Mouse (Mus musculus): ENCODE measurements around the gene Olfr1046. TPM values are rescaled to one million over a fixed set of nuclear protein-coding genes. Genes with fewer than 3 reads are reported as not detected.
"Not testable (repeated sequence)": the region's sequence is repeated elsewhere in the genome, so short reads cannot be mapped to it uniquely, and the experiment has no call there.

The Olfr1046 gene
- not detected in 2 replicates for polyA plus RNA-seq (2012; rRNA removed)
- polyA plus RNA-seq (2014; fragmentation: Nextera tagmentation; extraction: Ambion mirVana) = not detected in 2 replicates

DNA sequence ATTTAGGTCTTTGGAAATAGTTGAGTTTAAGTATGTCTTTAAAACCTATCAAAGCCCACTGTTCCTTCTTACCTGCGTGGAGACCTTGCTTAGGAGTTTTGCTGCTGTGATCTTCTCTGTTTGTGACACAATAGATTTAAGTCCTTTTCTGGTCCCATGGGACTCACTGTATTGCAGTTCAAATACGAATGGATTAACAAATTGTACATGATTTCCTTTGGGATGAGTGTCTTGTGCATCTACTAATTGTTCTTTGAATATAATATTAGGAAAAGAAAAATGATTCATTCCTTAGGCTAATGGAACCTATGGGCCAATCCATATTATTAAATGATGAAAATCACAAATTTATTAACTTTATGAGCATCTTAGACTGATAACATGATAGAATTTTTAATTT is at the start of gene Olfr1046:
TSS of gene Olfr1046 (minus strand) at position 101 of the 400 bp plus-strand sequence.
- Histone ChIP-seq H3K9ac (replicated peaks) (no peak within 1 kb of the TSS), H3K27me3 (ENCODE audit: control insufficient read depth, insufficient read depth, low read length) (no peaks in the 10 kb centered on the region), H3K9me3 (ENCODE audit: control insufficient read depth, low read length) (no peaks in the 10 kb centered on the region), H3K4me1 (replicated peaks; ENCODE audit: control insufficient read depth in 2 of 2, insufficient read depth in 2 of 2, low read length in 1 of 2) (no peaks in the 10 kb centered on the region), H3K4me3 (ENCODE audit: insufficient read depth in 1 of 2, low read depth in 2 of 2, low read length in 2 of 2) (no peak within 1 kb of the TSS), H3K36me3 (replicated peaks; ENCODE audit: control insufficient read depth, insufficient read depth, low read depth) (no peaks in the 10 kb centered on the region), H3K27ac (no peak within 1 kb of the TSS), H3K4me2 (ENCODE audit: low read depth) (no peak within 1 kb of the TSS)
- 31% methylated on average over 2 of the region's 2 CpGs for WGBS (ENCODE audit: insufficient replicate concordance)
- TF ChIP-seq CTCF (IDR thresholded peaks at IDR 0.05; ENCODE audit: low read depth) (no peak), EP300 (IDR thresholded peaks at IDR 0.05; ENCODE audit: low read depth) (no peak)
- ATAC-seq (ENCODE audit: insufficient read depth) = no peak
- DNase-seq (ENCODE audit: low read depth in 3 of 3, low spot score in 3 of 3) = no peak

DNA sequence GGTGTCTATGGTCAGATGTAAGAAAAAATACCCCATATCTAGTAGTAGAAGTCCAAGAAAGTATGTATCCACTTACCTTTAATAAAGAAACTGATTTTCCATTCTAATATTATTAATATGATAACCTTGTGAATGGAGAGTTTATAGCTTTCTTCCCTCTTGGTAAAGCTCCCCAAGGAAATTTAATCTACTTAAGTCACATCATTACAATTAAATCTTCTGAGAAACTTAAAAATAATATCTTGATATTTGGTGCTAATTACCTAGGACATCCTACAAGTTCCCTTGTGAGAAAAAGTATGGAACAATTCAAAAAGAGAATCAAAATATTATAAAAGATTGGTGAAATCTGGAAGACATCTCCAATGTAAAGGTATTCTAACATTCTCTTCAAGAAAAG is 39.1 kb upstream of the Olfr1046 start, which contains the start of gene Olfr1049:
TSS of gene Olfr1049 (minus strand) at position 101 of the 400 bp plus-strand sequence.
- not testable (repeated sequence) for DNase-seq (ENCODE audit: low read depth in 3 of 3, low spot score in 3 of 3); H3K9me3 ChIP-seq (ENCODE audit: control insufficient read depth, low read length); ATAC-seq (ENCODE audit: insufficient read depth)

DNA sequence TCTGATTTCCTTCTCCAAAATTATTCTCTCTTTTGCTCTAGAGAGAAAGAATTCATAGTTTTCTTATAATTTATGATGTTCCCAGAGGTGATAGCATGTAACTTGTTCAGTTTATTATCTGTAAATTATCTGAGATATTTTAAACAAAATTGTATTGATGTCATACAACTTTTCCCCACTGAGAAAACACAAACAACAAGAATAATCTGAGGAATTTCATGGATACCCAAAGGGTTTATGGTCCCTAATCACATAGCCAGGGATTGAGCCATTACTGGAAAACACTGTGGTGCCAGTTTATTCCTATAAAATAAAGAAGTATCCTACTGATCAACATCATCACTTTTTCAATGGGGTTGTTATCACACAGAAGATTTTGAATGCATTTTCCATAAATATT is 21.1 kb upstream of the Olfr1046 start, which contains the start of gene Olfr1048:
TSS of gene Olfr1048 (minus strand) at position 101 of the 400 bp plus-strand sequence.
- H3K4me2 ChIP-seq (ENCODE audit: low read depth) = no peak within 1 kb of the TSS
- DNase-seq (ENCODE audit: low read depth in 3 of 3, low spot score in 3 of 3) = no peak
- ATAC-seq (ENCODE audit: insufficient read depth) = no peak
- H3K9me3 ChIP-seq (ENCODE audit: control insufficient read depth, low read length) = no peaks in the 10 kb centered on the region
- H3K4me3 ChIP-seq (ENCODE audit: insufficient read depth in 1 of 2, low read depth in 2 of 2, low read length in 2 of 2) = no peak within 1 kb of the TSS
- no peaks in the 10 kb centered on the region for H3K27me3 ChIP-seq (ENCODE audit: control insufficient read depth, insufficient read depth, low read length)
- H3K27ac ChIP-seq = no peak within 1 kb of the TSS
- no peaks in the 10 kb centered on the region for H3K36me3 ChIP-seq (replicated peaks; ENCODE audit: control insufficient read depth, insufficient read depth, low read depth)
- no peak for TF ChIP-seq CTCF (IDR thresholded peaks at IDR 0.05; ENCODE audit: low read depth)
- TF ChIP-seq EP300 (IDR thresholded peaks at IDR 0.05; ENCODE audit: low read depth) = no peak
- H3K9ac ChIP-seq (replicated peaks) = no peak within 1 kb of the TSS
- no peaks in the 10 kb centered on the region for H3K4me1 ChIP-seq (replicated peaks; ENCODE audit: control insufficient read depth in 2 of 2, insufficient read depth in 2 of 2, low read length in 1 of 2)

More for the DNA sequence above, 39.1 kb upstream of the Olfr1046 start, which contains the start of gene Olfr1049:
- H3K27me3 ChIP-seq (ENCODE audit: control insufficient read depth, insufficient read depth, low read length); H3K4me1 ChIP-seq (replicated peaks; ENCODE audit: control insufficient read depth in 2 of 2, insufficient read depth in 2 of 2, low read length in 1 of 2); H3K9ac ChIP-seq (replicated peaks); H3K4me3 ChIP-seq (ENCODE audit: insufficient read depth in 1 of 2, low read depth in 2 of 2, low read length in 2 of 2); H3K27ac ChIP-seq; H3K36me3 ChIP-seq (replicated peaks; ENCODE audit: control insufficient read depth, insufficient read depth, low read depth); H3K4me2 ChIP-seq (ENCODE audit: low read depth): not testable (repeated sequence)

- Histone ChIP-seq H3K4me2 (ENCODE audit: low read depth) (no peak within 1 kb of the TSS), H3K4me3 (ENCODE audit: insufficient read depth in 1 of 2, low read depth in 2 of 2, low read length in 2 of 2) (no peak within 1 kb of the TSS), H3K27ac (no peak within 1 kb of the TSS), H3K36me3 (replicated peaks; ENCODE audit: control insufficient read depth, insufficient read depth, low read depth) (no peaks in the 10 kb centered on the region), H3K4me1 (replicated peaks; ENCODE audit: control insufficient read depth in 2 of 2, insufficient read depth in 2 of 2, low read length in 1 of 2) (no peaks in the 10 kb centered on the region), H3K9me3 (ENCODE audit: control insufficient read depth, low read length) (no peaks in the 10 kb centered on the region), H3K27me3 (ENCODE audit: control insufficient read depth, insufficient read depth, low read length) (no peaks in the 10 kb centered on the region), H3K9ac (replicated peaks) (no peak within 1 kb of the TSS)
- WGBS (ENCODE audit: insufficient replicate concordance) = 54% methylated on average over 1 of the region's 1 CpGs
- no peak for ATAC-seq (ENCODE audit: insufficient read depth)
- TF ChIP-seq EP300 (IDR thresholded peaks at IDR 0.05; ENCODE audit: low read depth) = no peak
- TF ChIP-seq CTCF (IDR thresholded peaks at IDR 0.05; ENCODE audit: low read depth) = no peak
- no peak for DNase-seq (ENCODE audit: low read depth in 3 of 3, low spot score in 3 of 3)
Observed at GRCm38 (mm10) chr2:86231301-86231700, 12.2 kb upstream of the Olfr1046 start, which contains the start of gene Olfr1047. Gene Olfr1047 (minus strand): TSS chr2:86231401.

DNA sequence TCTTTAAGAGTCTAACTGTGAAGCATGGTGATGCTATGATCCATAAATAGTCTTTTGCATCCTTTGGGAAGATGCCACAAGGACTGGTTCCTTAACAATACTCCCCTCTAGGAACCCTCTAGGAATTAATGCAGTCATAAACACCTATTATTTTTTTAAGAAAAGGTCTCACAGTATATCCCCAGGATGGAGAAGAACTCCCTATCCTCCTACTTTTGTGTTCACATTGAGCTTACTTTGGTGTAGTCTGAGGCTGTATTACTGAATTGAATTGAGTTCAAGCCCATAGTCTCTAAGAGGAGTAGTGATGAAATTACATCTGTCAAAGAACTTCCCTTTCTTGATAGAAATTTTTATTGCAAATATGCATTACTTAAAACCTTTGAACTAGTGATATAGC is 16.2 kb downstream of the Olfr1046 start, which contains the start of gene Olfr1045:
TSS of gene Olfr1045 (minus strand) at position 101 of the 400 bp plus-strand sequence.
- H3K4me1 ChIP-seq (replicated peaks; ENCODE audit: control insufficient read depth in 2 of 2, insufficient read depth in 2 of 2, low read length in 1 of 2) = no peaks in the 10 kb centered on the region
- no peak within 1 kb of the TSS for H3K4me2 ChIP-seq (ENCODE audit: low read depth)
- no peak for ATAC-seq (ENCODE audit: insufficient read depth)
- no peak for DNase-seq (ENCODE audit: low read depth in 3 of 3, low spot score in 3 of 3)
- no peak within 1 kb of the TSS for H3K27ac ChIP-seq
- H3K9me3 ChIP-seq (ENCODE audit: control insufficient read depth, low read length) = no peaks in the 10 kb centered on the region
- TF ChIP-seq CTCF (IDR thresholded peaks at IDR 0.05; ENCODE audit: low read depth) = no peak
- H3K36me3 ChIP-seq (replicated peaks; ENCODE audit: control insufficient read depth, insufficient read depth, low read depth) = no peaks in the 10 kb centered on the region
- no peak within 1 kb of the TSS for H3K4me3 ChIP-seq (ENCODE audit: insufficient read depth in 1 of 2, low read depth in 2 of 2, low read length in 2 of 2)
- no peak within 1 kb of the TSS for H3K9ac ChIP-seq (replicated peaks)
- no peaks in the 10 kb centered on the region for H3K27me3 ChIP-seq (ENCODE audit: control insufficient read depth, insufficient read depth, low read length)

Measured in liver, embryonic 14.5 days (tissue).